Mouse (Mus musculus): ENCODE results near the gene Kif17. TPM values are rescaled to one million over a fixed set of nuclear protein-coding genes. Genes with fewer than 3 reads are reported as not detected.

The Kif17 gene
- total RNA-seq (2023), result 0.98 and 1.5 TPM in 2 replicates

GRCm38 (mm10) chr4:138250088-138250960 is at the start of gene Kif17, which contains the start of gene Sh2d5:
Gene Kif17 (plus strand): TSS chr4:138250435.
Gene Sh2d5 (plus strand): TSS chr4:138250403.

GRCm38 (mm10) chr4:138216200-138216890 is 33.9 kb upstream of the Kif17 start, which contains the start of gene Hp1bp3:
Gene Hp1bp3 (plus strand): TSS chr4:138216296.

DNA sequence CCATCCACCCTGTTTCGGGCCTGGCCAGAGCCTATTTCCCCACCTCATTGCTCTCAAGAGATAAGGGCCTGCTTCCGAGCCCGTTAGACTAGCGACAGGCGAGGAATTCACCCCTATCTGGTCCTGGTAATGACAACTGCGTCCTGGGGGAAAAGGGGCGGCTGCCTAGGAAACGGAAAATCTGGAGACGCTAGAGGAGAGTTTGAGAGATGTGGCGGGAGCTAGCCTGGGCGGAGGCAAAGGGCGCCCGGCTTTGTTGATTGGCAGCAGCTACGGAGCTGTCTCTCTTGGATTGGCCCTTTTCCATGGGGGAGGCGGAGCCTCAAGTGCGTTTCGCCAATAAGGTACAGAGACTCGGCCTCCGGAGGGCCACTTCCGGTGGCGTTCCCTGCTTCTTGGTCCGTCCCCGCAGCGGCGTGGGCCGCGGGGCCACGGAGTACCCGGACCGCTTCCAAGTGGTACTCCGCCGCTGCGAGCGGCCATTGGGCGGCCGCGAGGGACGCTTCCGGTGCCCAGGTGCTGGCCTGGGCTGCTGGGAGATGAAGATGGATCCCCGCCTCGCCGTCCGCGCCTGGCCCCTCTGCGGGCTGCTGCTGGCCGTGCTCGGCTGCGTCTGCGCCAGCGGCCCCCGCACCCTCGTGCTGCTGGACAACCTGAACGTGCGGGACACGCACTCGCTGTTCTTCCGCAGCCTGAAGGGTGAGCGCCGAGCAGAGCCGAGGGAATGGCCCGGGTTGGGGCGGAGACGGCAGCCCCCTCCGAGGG is 54.3 kb downstream of the Kif17 start, which contains the start of gene Ddost:
Ddost (plus strand) TSS at position 391 of the 765 bp plus-strand sequence.

GRCm38 (mm10) chr4:138326077-138326695 is 76.0 kb downstream of the Kif17 start, which contains the start of gene Pink1:
Gene Pink1 (minus strand): TSS chr4:138326307.

Other genes starting within 250 kb of the Kif17 start
- 108 and 132 TPM in 2 replicates for gene Hp1bp3, start 34.1 kb upstream of the Kif17 start, total RNA-seq (2023)
- gene Sh2d5, start within 50 bp of the Kif17 start, total RNA-seq (2023), result 3.4 and 5.3 TPM in 2 replicates
- 64.1 and 75.0 TPM in 2 replicates for gene Ddost, start 54.3 kb downstream of the Kif17 start, total RNA-seq (2023)
- 36.9 and 50.4 TPM in 2 replicates for gene Pink1, start 75.9 kb downstream of the Kif17 start, total RNA-seq (2023)
- not detected in 2 replicates for gene Cda, start 117.6 kb downstream of the Kif17 start, total RNA-seq (2023)
- gene Fam43b, start 146.1 kb downstream of the Kif17 start, total RNA-seq (2023), result not detected in 2 replicates
- 27.8 and 39.1 TPM in 2 replicates for gene Mul1, start 184.2 kb downstream of the Kif17 start, total RNA-seq (2023)
- 0.68 and 0.69 TPM in 2 replicates for gene Camk2n1, start 203.9 kb downstream of the Kif17 start, total RNA-seq (2023)

Data from neutrophil, adult 65 days (primary cell).